ENCODE assay signal across 8 mouse cellular contexts in genomic region chrX:11752973-11753590, GRCm38 (mm10).
A peak's percentile ranks its signal among the peaks of the same experiment; 100 is the strongest.
DNase-seq lines count a peak whose midpoint lies in the region; ATAC-seq lines count a peak whose summit lies in the region.

No protein-coding gene starts in this region.

- no peaks in the 10 kb centered on the region; the same call in 1 of the 2 replicates for H3K27me3 ChIP-seq in neural tube, embryonic 13.5 days
- H3K27me3 ChIP-seq in heart, embryonic 15.5 days: no peaks in the 10 kb centered on the region
- H3K27me3 ChIP-seq in stomach, embryonic 15.5 days (replicated peaks): no peaks in the 10 kb centered on the region; the same call in 1 of the 2 replicates

- no peaks in the 10 kb centered on the region for H3K36me3 ChIP-seq in neural tube, embryonic 13.5 days
- no peaks in the 10 kb centered on the region for H3K36me3 ChIP-seq in heart, embryonic 15.5 days
- H3K36me3 ChIP-seq in stomach, embryonic 15.5 days: no peaks in the 10 kb centered on the region

- 31% methylated on average over 13 of the region's 13 CpGs for WGBS in neural tube, embryonic 13.5 days
- WGBS in heart, embryonic 15.5 days: 11% methylated on average over 13 of the region's 13 CpGs
- 19% methylated on average over 13 of the region's 13 CpGs for WGBS in stomach, embryonic 15.5 days

- no peak overlapping the region for H3K4me2 ChIP-seq in neural tube, embryonic 13.5 days
- H3K4me2 ChIP-seq in heart, embryonic 15.5 days: 0 out of 2 replicates have a peak overlapping the region, but pooled peaks have one; percentile 13
- no peak overlapping the region for H3K4me2 ChIP-seq in stomach, embryonic 15.5 days

- peak; percentile 14 to 17 for DNase-seq in frontal cortex, postnatal 36 days (ENCODE audit: low spot score in 2 of 2)
- no peak for DNase-seq in frontal cortex, postnatal 10 days (ENCODE audit: low spot score in 2 of 2)
- DNase-seq in neural tube, embryonic 10.5 days (ENCODE audit: extremely low spot score, low spot score): no peak
- DNase-seq in layer of hippocampus, postnatal 14 days (ENCODE audit: low spot score in 2 of 2): no peak
- DNase-seq in retina, postnatal 1 day: no peak

- no peak overlapping the region for H3K9ac ChIP-seq in neural tube, embryonic 13.5 days
- H3K9ac ChIP-seq in heart, embryonic 15.5 days: no peak overlapping the region
- H3K9ac ChIP-seq in stomach, embryonic 15.5 days: no peak overlapping the region

- no peaks in the 10 kb centered on the region for H3K9me3 ChIP-seq in neural tube, embryonic 13.5 days
- H3K9me3 ChIP-seq in heart, embryonic 15.5 days (replicated peaks): no peaks in the 10 kb centered on the region
- no peaks in the 10 kb centered on the region for H3K9me3 ChIP-seq in stomach, embryonic 15.5 days

- 0 out of 2 replicates have a peak overlapping the region, but pooled peaks have one; percentile 49 for H3K27ac ChIP-seq in neural tube, embryonic 13.5 days (replicated peaks)
- H3K27ac ChIP-seq in heart, embryonic 15.5 days: peak overlapping the region; percentile 50
- peak overlapping the region; percentile 44; the same call in 1 of the 2 replicates for H3K27ac ChIP-seq in stomach, embryonic 15.5 days

- H3K4me3 ChIP-seq in neural tube, embryonic 13.5 days: no peak overlapping the region
- no peak overlapping the region for H3K4me3 ChIP-seq in heart, embryonic 15.5 days
- no peak overlapping the region for H3K4me3 ChIP-seq in stomach, embryonic 15.5 days (replicated peaks)

- ATAC-seq in neural tube, embryonic 13.5 days (ENCODE audit: low read depth): no peak
- ATAC-seq in heart, embryonic 15.5 days (replicated peaks; ENCODE audit: insufficient number of reproducible peaks, insufficient read depth, low FRiP score, low read depth): no peak
- ATAC-seq in stomach, embryonic 15.5 days (ENCODE audit: insufficient read depth, low FRiP score, low read depth): peak; percentile 47; the same call in 1 of the 2 replicates

- peaks cover 4% of the 10 kb centered on the region; the same call in 1 of the 2 replicates for H3K4me1 ChIP-seq in neural tube, embryonic 13.5 days (replicated peaks)
- H3K4me1 ChIP-seq in heart, embryonic 15.5 days (replicated peaks): peaks cover 14% of the 10 kb centered on the region
- H3K4me1 ChIP-seq in stomach, embryonic 15.5 days: no peaks in the 10 kb centered on the region

Comparison
In these comparisons a context has a peak if more than half of its experiments do, and no peak if none do; other contexts are left out.
1. DNase-seq: peak in frontal cortex, postnatal 36 days (2 of 2); none in frontal cortex, postnatal 10 days (0 of 2), neural tube, embryonic 10.5 days (single experiment), layer of hippocampus, postnatal 14 days (0 of 2) and retina, postnatal 1 day (single experiment).
2. Peak in every context shown above with its lines, with median percentiles within 50 percentile points of each other: H3K27ac ChIP-seq.